Mouse (Mus musculus): ENCODE measurements at regions not wholly inside any gene's neighbourhood (a gene's known extent, or its start where the extent isn't known, plus 50 kb on each side); places are given as distances from the start of the nearest gene placed in this dataset.

DNA sequence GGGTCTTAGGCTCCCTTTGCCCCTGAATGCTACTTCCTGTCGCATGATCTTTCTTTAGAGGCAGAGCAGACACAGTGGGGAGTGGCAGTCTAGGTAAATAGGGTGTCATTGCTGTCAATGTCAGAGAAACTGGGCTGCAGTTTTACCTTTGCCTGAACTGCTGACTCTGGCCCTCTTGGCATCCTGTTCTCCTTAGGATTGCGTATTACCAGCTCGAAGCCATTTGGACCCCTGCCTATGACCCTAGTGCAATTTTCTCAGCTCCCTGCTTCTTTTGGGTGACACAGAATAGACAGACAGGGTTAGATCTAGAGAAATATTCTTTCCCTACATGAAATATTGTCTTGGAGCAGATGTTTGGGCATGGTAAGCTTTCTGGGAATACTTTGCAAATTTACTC lies 467.3 kb upstream of the Slc35b3 start:
- TF ChIP-seq CTCF (conservative IDR thresholded peaks at IDR 0.05; ENCODE audit: insufficient read depth, insufficient read length, low read depth, low read length), result no peak
- TF ChIP-seq POLR2A (IDR thresholded peaks at IDR 0.05; ENCODE audit: low read depth, low read length), result no peak
